Comparison of ENCODE assay signal across 13 mouse cellular contexts in the genomic region with DNA sequence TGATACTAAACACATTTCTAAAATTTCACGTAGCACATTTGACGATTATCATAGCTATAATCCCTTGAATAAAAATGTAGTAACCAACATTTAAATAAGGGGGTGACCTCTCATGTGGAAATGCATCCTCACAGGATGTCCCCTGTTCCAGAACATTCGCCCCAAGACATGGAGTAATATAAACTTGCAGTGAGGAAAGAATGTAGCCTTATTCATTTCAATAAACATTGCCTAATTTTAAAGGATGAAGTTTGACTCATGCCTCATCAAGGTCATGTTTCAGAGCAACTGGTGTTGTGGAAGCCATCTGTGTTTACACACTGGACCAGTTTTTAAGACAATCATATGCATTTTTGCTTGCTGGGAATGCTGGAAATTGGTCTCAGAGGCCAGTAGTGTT.
"Had no signal": no experiment of that assay in that cellular context is flagged by ENCODE, and none has a peak within 500 bp of the region (broad histone marks: within the 10 kb centered on the region; RNA-seq: fewer than 3 reads in every experiment).

No protein-coding gene starts in this region.

- H3K27ac ChIP-seq: layer of hippocampus, adult 2 months; limb, embryonic 12.5 days; macrophage; midbrain, embryonic 12.5 days; stomach, postnatal 0 days had no signal

- H3K9ac ChIP-seq: limb, embryonic 12.5 days; midbrain, embryonic 12.5 days had no signal

- H3K36me3 ChIP-seq: limb, embryonic 12.5 days; midbrain, embryonic 12.5 days had no signal

- DNase-seq: kidney, adult 18-20 months; kidney, postnatal 10 days; kidney, postnatal 4 days; liver; right cerebral cortex, postnatal 14 days; thymus, postnatal 4 days had no signal

- H3K9me3 ChIP-seq: limb, embryonic 12.5 days; midbrain, embryonic 12.5 days had no signal

- H3K4me1 ChIP-seq: limb, embryonic 12.5 days; midbrain, embryonic 12.5 days had no signal

- ATAC-seq: inflammation-experienced regulatory T-cells, adult 6 months; midbrain, embryonic 16.5 days had no signal

- H3K4me2 ChIP-seq: limb, embryonic 12.5 days; midbrain, embryonic 12.5 days had no signal

- H3K4me3 ChIP-seq: layer of hippocampus, adult 2 months; limb, embryonic 12.5 days; midbrain, embryonic 12.5 days had no signal

- H3K27me3 ChIP-seq: limb, embryonic 12.5 days; midbrain, embryonic 12.5 days had no signal
